Mouse (Mus musculus) gastrocnemius, postnatal 14 days (tissue): ENCODE results near the gene Pias1. TPM values are rescaled to one million over a fixed set of nuclear protein-coding genes. Genes with fewer than 3 reads are reported as not detected.
"Not testable (repeated sequence)": the region's sequence is repeated elsewhere in the genome, so short reads cannot be mapped to it uniquely, and the experiment has no call there.

ENCODE experiments used
- DNase-seq: peaks from one replicate; pipeline ENCODE4 v3.0.0; 2021; ENCODE audit warnings: mixed read lengths
- intact Hi-C: fragments of 180-260 bp; cut with DNase I; formaldehyde crosslinking; loops from one replicate; pipeline ENCODE4 v1.15.1; 2025; ENCODE audit warnings: low total_unique reads
- total RNA-seq, 2 experiments: library from RNA; stranded (reverse); gene quantifications; 2 replicates each; pipeline ENCODE4 v1.2.3; 2021

Pias1 gene
- total RNA-seq, 2 experiments from 2014 or later, result 13.8 to 15.8 TPM

DNA sequence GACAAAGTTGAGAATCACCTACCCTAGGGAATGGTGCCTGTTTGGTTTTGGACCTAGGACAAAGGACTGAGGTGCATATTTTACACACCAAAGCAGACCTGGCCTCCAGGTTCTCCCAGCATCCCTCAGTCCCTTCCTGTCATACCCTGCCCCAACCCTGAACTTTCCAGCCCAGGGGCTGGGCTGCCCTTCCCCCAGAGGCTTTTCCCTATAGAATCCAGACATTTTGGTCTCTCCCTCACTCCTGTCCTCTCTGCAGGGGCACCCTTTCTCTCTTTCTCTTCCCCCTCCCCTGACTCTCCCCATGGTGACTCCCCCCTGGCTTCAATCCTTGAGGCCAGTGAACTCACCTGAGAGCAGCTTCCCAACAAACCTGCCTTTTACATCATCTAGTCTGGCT lies 117.0 kb downstream of the Pias1 start:
- intact Hi-C loops, result no loop called here
- no peak for DNase-seq

GRCm38 (mm10) chr9:62869236-62869635 lies 118.5 kb downstream of the Pias1 start:
- intact Hi-C loops, DNase-seq: not testable (repeated sequence)

- DNase-seq, result peak; percentile 3
- intact Hi-C loops, result no loop called here
These were observed 126.9 kb downstream of the Pias1 start for GRCm38 (mm10) chr9:62860866-62861265.

DNA sequence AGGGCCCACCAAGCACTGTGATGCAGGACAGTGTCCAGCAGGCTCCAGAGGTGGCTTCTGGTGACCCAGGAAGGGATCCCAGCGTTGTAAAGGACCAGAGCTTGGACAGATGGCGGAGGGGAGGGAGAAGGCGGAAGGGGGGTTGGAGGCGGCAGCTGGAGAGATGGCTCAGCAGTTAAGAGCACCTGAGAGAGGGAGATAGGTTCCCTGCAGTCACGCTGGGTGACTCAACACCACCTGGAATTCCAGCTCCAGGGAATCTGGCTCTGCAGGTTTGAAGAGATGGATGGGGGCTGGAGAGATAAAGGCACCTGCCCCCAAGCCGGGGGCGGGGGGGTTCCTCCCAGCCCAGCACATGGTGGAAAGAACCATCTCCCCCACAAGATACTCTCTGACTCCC lies 127.6 kb downstream of the Pias1 start:
- intact Hi-C loops, DNase-seq: not testable (repeated sequence)

DNA sequence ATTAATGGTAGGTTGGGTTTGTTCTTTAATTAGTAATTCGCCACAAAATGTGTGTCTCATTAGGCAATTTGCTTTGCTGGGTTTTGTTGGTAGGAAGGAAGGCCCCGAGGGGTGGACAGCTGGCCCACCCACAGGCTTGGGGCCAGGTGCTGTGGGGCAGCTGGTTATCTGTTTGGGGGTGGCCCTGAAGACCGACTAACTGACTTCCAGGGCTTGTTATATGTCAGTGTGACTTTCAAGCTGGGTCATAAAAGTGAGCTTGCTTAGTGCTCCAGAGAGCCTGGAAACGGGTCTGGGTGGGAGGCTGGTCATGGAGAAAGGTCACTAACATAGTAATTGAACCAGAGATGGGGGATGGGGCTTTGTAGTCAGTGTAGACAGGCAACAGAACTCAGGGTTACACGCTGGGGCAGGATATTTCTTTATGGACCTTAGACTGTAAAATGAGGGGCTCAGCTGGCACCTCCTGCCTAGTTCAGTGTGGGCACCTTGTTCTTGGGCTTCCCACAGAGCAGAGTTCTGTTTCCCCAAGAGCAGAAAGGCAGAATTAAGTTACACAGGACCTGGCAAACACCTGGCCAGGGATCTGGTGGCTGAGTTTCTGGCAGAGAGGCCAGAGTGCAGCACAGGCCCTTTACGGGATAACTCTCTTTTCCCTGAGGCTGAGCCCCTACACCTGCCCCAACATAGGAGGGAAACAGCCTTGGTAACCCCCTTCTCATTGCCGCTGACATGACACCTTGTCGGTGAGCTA lies 129.3 kb downstream of the Pias1 start:
- no peak for DNase-seq

GRCm38 (mm10) chr9:62857719-62858261 lies 129.9 kb downstream of the Pias1 start, which contains the start of gene Calml4:
Gene Calml4, plus strand, starts transcription at chr9:62858080.
- intact Hi-C loops, result no loop called here
- peak; percentile 89 for DNase-seq

More for the DNA sequence above, 129.3 kb downstream of the Pias1 start:
- intact Hi-C loops, result no loop called here

DNA sequence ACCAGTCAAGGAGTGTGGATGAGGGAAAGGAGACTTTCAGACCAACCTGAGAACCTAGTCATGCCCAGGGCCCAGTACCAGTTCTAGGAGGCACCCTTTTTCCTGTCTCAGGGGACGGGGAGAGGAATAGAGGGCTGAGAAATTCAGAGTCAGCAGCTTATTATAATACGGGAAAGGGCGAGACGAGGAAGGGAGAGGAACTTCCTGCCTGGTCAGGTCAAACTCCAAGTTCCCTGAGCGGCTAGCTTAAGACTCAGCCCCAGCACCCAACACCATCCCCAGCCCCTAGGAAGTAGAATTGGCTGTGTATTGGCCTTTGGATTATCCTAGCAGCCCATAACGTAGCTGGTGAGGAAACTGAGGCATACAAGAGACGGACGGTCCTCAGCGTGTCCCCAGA lies 130.5 kb downstream of the Pias1 start:
- DNase-seq, result no peak
- intact Hi-C loops, result no loop called here

DNA sequence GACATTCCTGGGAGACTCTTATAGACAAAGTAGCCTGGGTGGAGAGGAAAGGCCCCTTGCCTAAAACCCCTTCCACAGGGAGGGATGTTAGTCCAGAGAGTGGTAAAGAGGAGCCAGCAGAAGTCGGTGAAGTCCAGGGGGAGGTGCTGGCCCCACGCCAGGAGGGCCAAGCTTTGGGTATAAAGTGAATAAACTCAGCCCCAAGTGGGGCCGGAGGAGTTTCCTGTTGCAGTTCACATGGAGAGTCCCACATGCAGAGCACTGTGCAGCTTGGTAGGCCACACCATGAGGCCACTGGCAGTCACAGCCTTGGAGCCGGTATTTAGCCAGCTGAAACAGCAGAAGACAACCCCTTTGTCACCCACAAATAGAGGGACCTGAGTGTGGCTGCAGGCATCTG lies 133.2 kb downstream of the Pias1 start:
- intact Hi-C loops, result no loop called here
- DNase-seq, result no peak

DNA sequence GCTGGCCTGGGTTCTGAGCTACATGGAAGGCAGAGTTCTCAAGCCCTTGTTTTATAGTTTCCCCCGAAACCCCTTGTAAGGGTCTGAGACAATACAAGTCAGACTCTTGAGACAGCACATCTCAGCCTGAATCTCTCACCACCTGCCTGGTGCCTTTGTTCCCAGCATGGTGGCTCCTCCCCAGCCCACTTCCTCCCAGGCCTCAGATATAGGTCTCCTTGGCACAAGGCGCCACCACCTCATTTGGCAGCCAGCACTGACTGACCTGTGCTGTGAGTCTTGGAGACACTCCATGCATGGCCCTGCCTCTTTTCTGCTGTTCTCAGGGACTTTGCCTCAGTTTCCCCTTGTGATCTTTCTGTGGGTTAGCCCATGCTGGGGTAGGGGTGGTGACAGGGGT lies 136.2 kb downstream of the Pias1 start:
- no peak for DNase-seq
- intact Hi-C loops, result no loop called here

GRCm38 (mm10) chr9:62848641-62849040 lies 139.1 kb downstream of the Pias1 start:
- DNase-seq, result no peak

DNA sequence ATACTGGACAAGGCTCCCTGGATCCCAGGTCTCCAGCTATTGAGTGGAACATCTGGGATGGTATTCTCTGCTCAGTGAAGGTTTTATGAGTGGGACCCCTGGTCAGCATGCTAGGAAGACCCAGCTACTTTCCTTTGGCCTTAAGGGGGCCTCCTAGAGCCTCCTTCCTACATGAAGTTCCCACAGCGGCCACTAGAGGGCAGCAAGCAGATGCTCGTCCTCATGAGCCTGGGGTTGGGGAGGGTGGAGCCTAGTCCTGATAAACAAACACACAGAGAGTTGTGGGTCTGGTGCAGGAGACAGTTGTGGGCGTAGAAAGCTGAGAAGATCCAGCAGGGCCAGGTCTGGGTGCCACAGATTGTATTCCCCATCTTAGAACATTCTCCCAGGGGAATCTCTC lies 140.0 kb downstream of the Pias1 start:
- peak; percentile 85 for DNase-seq
- intact Hi-C loops, result loop anchor here (2.0 to 10.0 kb wide), 2 partner anchors 127 to 277 kb away; no protein-coding TSS in a partner anchor

More at GRCm38 (mm10) chr9:62848641-62849040, 139.1 kb downstream of the Pias1 start:
- intact Hi-C loops, result loop anchor here (10.0 kb wide), 1 partner anchor 126 kb away; no protein-coding TSS in a partner anchor

DNA sequence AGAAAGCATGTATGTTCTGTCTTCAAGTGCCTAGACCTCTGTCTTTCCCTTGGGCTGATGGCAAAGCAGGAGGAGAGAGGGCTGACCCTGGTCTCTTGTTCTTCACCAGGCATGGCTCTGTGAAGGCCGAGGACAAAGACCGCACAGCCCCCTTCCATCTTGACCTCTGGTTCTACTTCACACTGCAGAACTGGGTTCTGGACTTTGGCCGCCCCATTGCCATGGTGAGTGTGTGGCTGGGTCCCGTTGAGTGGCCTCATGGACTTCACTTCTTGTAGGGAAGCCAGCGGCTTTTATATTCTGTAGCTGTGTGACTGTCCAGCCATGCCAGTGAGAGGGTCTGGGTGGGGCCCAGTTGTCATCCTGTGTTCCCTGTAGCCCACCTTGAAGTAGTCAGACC lies 143.3 kb downstream of the Pias1 start:
- intact Hi-C loops, result loop anchor here (10.0 kb wide), 1 partner anchor 130 kb away; no protein-coding TSS in a partner anchor
- no peak for DNase-seq

DNA sequence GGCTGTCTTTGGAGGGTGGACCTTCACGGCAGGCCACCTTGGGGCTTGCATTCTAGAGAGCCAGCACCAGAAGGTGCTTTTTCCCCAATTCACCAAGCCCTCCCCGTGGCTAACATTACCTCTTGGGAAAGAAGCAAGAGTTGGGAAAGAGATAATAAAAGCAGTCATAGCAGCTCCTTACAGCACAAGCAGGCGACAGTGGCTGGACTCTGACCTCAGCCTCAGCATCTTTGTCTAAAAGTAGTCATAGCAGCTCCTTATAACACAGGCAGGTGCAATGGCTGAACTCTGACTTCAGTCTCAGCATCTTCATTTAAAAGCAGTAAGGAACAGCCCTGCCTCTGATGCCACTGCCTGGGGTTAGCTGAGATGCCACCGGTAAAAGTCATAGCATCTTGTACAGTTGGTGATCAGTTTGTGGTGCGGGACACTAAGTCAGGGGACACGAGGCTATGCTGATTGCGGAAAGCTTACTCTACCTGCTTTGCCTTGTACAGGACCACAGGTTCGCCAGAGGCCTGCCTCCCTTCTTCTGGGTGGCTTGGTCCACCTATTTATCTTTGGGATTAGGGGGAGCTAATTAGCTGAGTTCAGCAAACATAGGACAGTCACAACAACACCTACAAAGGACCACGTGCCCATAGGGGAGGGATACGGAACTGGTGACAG lies 144.2 kb downstream of the Pias1 start:
- intact Hi-C loops, result loop anchor here (10.0 kb wide), 1 partner anchor 131 kb away; no protein-coding TSS in a partner anchor
- DNase-seq, result no peak

GRCm38 (mm10) chr9:62839172-62839770 lies 148.5 kb downstream of the Pias1 start:
- intact Hi-C loops, result no loop called here

GRCm38 (mm10) chr9:62838506-62839171 lies 149.1 kb downstream of the Pias1 start, which contains the start of gene Cln6:
Gene Cln6, plus strand, starts transcription at chr9:62838785.
- intact Hi-C loops, result no loop called here

More at GRCm38 (mm10) chr9:62839172-62839770, 148.5 kb downstream of the Pias1 start:
- no peak for DNase-seq

GRCm38 (mm10) chr9:62838146-62838505 lies 149.6 kb downstream of the Pias1 start:
- DNase-seq, result no peak
- intact Hi-C loops, result no loop called here

More at GRCm38 (mm10) chr9:62838506-62839171, 149.1 kb downstream of the Pias1 start, which contains the start of gene Cln6:
- peak; percentile 70 for DNase-seq

GRCm38 (mm10) chr9:62837611-62838010 lies 150.1 kb downstream of the Pias1 start:
- DNase-seq, result no peak
- intact Hi-C loops, result no loop called here

GRCm38 (mm10) chr9:62835705-62836446 lies 151.8 kb downstream of the Pias1 start:
- no peak for DNase-seq
- intact Hi-C loops, result no loop called here

- DNase-seq, result no peak
- intact Hi-C loops, result no loop called here
These were observed 152.8 kb downstream of the Pias1 start for GRCm38 (mm10) chr9:62834906-62835305.
